Mouse (Mus musculus): ENCODE measurements around the gene Fndc3b.

Gene Fndc3b

GRCm38 (mm10) chr3:27710648-27711428 lies at the start of gene Fndc3b:
TSS of gene Fndc3b (minus strand) at chr3:27711307.
- DNase-seq (ENCODE audit: low spot score in 2 of 2): peak; percentile 59 to 88

GRCm38 (mm10) chr3:27760278-27760677 lies 49.2 kb upstream of the Fndc3b start:
- no peak for DNase-seq (ENCODE audit: low spot score in 2 of 2)

GRCm38 (mm10) chr3:27758976-27759375 lies 47.9 kb upstream of the Fndc3b start:
- DNase-seq (ENCODE audit: low spot score in 2 of 2): no peak

DNA sequence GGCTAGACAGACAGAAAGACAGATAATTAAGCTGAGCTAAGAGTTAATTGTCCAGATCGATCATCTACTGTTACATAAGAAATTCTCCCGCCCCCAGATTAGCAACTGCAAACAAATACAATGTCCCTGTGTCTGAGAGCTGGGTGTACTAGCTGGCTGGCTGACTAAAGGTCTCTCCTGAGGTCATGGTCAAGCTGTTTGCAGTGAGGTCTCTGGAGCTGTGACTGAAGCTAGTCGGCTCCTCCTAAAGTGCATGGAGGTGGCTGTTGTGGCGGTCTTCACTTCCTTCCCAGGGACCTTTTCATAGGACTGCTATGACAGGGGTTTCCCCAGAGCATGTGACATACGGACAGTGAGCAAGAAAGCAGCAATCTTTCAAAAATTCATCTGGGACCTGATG lies 40.5 kb upstream of the Fndc3b start:
- DNase-seq (ENCODE audit: low spot score in 2 of 2): no peak

- DNase-seq (ENCODE audit: low spot score in 2 of 2): no peak
These were observed 40.0 kb upstream of the Fndc3b start for GRCm38 (mm10) chr3:27751156-27751555.

DNA sequence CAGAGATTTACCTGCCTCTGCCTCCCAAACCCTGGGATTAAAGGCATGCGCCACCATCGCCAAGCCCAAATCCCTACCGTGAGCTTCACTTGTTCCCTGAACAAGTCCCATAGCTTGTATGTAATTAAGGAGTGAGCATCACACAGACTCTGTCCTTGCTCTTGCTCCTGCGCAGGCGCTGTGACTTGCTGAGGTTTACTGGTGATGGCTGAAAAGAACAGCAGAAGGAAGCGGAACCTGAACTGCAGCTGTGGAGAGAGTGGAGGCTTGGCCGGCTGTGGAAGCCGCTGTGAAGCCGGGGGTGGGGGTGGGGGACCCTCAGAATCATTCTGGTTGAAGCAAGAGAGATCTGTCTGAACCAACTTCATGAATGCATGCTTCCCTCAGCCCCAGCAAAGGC lies 34.5 kb upstream of the Fndc3b start:
- no peak for DNase-seq (ENCODE audit: low spot score in 2 of 2)

GRCm38 (mm10) chr3:27744754-27745153 lies 33.6 kb upstream of the Fndc3b start:
- no peak for DNase-seq (ENCODE audit: low spot score in 2 of 2)

- DNase-seq (ENCODE audit: low spot score in 2 of 2): no peak
These were observed 32.4 kb upstream of the Fndc3b start for GRCm38 (mm10) chr3:27743271-27744145.

- no peak for DNase-seq (ENCODE audit: low spot score in 2 of 2)
These were observed 31.0 kb upstream of the Fndc3b start for GRCm38 (mm10) chr3:27742124-27742523.

DNA sequence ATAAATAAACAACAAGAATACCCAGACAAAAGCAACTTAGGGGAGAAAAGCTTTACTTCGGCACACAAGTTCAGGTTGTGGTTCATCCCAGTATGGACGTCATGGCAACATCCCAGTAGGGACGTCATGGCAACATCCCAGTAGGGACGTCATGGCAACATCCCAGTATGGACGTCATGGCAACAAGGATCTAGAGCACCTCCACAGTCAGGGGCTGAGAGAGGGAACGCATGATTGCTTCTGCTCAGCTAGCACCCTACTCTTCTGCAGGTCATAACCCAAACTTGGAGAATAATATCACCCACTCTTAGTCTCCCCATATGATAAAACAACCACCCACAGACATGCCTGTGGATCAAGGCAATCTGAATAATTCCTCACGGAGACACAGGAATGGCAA lies 29.0 kb upstream of the Fndc3b start:
- DNase-seq (ENCODE audit: low spot score in 2 of 2): no peak

- DNase-seq (ENCODE audit: low spot score in 2 of 2): no peak
These were observed 25.1 kb upstream of the Fndc3b start for GRCm38 (mm10) chr3:27736180-27736579.

- DNase-seq (ENCODE audit: low spot score in 2 of 2): no peak
These were observed 24.0 kb upstream of the Fndc3b start for GRCm38 (mm10) chr3:27735113-27735512.

DNA sequence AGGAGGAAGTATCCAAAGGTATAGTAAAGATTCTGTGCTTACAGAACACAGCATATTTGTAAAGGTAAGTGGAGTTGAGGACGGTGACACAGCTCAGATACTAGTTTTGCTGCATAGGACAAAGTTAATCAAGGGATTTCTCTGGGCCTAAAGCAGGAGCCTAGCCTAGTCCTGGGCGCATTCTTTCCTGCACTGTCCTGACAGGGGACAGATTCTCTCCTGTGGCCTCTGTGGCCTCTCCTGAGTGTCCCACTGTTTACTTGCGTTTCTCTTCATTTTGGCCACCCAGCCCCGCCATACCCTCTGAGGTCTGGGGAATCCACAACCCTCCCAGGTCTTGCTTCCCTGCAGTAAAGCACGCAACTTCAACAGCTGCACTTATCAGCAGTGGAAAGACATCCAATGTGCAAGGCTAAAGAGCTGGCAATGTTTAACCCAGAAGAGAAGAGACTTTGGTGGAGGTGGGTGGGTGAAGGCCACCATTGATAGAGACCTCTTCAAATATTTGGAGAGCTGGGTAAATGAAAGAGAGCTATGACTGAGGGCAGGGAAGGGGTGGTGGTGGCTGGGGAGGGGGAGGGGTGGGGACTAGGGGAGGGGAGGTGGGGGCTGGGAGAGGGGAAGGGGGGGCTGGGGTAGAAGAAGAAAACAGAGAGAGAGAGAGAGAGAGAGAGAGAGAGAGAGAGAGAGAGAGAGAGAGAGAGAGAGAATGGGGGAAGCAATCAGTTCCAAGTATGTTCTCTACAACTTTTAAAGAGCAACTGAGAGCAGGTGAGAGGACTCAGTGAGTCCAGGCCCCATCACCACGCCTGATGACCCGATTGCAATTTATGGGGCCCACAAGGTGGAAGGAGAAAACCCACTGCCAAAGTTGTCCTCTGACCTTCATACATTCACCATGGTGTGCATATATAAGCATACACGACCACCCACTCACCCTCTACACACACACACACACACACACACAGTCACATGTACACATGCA lies 18.0 kb upstream of the Fndc3b start:
- no peak for DNase-seq (ENCODE audit: low spot score in 2 of 2)

DNA sequence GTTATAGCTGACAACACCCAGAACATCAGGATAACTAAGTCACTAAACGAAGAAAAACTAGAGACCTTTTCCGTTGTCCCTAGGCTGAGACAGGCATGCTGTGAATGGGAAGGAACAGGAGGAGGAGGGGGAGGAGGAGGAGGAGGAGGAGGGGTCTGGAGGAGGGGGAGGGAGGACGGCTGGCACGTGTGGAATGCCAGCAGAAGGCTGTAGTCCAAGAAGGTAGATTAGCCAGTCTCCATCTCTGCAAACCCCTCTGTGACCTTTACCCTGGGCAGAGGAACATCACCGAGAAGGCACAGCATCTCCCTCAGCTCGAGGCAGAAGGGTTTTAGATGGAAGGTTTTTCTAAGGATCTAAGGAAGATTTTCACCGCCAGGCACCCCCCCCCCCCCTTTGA lies 17.1 kb upstream of the Fndc3b start:
- no peak for DNase-seq (ENCODE audit: low spot score in 2 of 2)

DNA sequence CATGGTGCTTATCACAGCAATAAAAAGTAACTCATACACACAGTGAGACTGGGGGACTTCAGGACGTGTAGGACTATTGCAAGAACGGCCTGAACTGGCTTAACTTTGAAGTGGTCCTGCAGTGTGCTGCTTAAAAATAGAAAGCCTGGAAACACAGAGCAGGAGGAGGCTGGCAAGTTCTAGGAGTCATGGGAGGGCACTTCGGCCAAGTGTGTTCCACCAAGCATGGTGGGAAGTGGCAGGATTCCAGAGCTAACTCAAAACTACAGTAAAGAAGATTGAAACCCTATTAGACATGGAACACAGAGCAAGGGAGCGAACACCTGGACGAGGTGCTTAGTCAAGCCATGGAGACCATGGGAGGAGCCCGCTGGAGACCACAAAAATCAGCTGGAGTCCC lies 14.6 kb upstream of the Fndc3b start:
- DNase-seq (ENCODE audit: low spot score in 2 of 2): no peak

- no peak for DNase-seq (ENCODE audit: low spot score in 2 of 2)
These were observed 13.1 kb upstream of the Fndc3b start for GRCm38 (mm10) chr3:27724208-27724607.

- DNase-seq (ENCODE audit: low spot score in 2 of 2): no peak
These were observed 7.8 kb upstream of the Fndc3b start for GRCm38 (mm10) chr3:27718829-27719365.

- no peak for DNase-seq (ENCODE audit: low spot score in 2 of 2)
These were observed 2.9 kb upstream of the Fndc3b start for GRCm38 (mm10) chr3:27713971-27714370.

- DNase-seq (ENCODE audit: low spot score in 2 of 2): no peak
These were observed 1.3 kb upstream of the Fndc3b start for GRCm38 (mm10) chr3:27712421-27712820.

GRCm38 (mm10) chr3:27709906-27710647 lies 1.0 kb downstream of the Fndc3b start:
- DNase-seq (ENCODE audit: low spot score in 2 of 2): peak; percentile 24 to 48
